Mouse (Mus musculus) lung, postnatal 0 days (tissue): ENCODE data around the gene Lypd6. TPM values are rescaled to one million over a fixed set of nuclear protein-coding genes. Genes with fewer than 3 reads are reported as not detected.

Experiments
- ATAC-seq: fragments of 200-750 bp; cut with Nextera tagmentation; 2 replicates; pipeline ENCODE4 v1.8.0; 2017; ENCODE audit warnings: moderate library complexity
- DNase-seq: peaks from one replicate; pipeline ENCODE4 v3.0.0-alpha.2; 2016; ENCODE audit warnings: low spot score
- H3K27ac ChIP-seq: fragments of 300-500 bp; sonication (generic); 2 replicates; pipeline ENCODE4 v1.5.1; 2014; ENCODE audit warnings: antibody characterized with exemption, mild to moderate bottlenecking, low read length, mixed read lengths
- H3K27me3 ChIP-seq: fragments of 300-500 bp; sonication (generic); replicated peaks from 2 replicates; pipeline ENCODE4 v1.6.1; 2014; ENCODE audit warnings: low read length, mixed read lengths; ENCODE audit not compliant: insufficient read depth
- H3K36me3 ChIP-seq: fragments of 300-500 bp; sonication (generic); 2 replicates; pipeline ENCODE4 v1.6.1; 2014; ENCODE audit warnings: low read length, mixed read lengths; ENCODE audit not compliant: insufficient read depth
- H3K4me1 ChIP-seq: fragments of 300-500 bp; sonication (generic); 2 replicates; pipeline ENCODE4 v1.6.1; 2014; ENCODE audit warnings: antibody characterized with exemption, low read depth, low read length, mixed read lengths; ENCODE audit not compliant: insufficient read depth
- H3K4me2 ChIP-seq: fragments of 300-500 bp; sonication (generic); replicated peaks from 2 replicates; pipeline ENCODE4 v1.6.1; 2014; ENCODE audit warnings: low read depth, mild to moderate bottlenecking, low read length, moderate library complexity, mixed read lengths
- H3K4me3 ChIP-seq: fragments of 300-500 bp; sonication (generic); 2 replicates; pipeline ENCODE4 v1.5.1; 2014; ENCODE audit warnings: low read depth, low read length
- H3K9ac ChIP-seq: fragments of 300-500 bp; sonication (generic); replicated peaks from 2 replicates; pipeline ENCODE4 v1.6.1; 2014; ENCODE audit warnings: low read depth, mild to moderate bottlenecking
- H3K9me3 ChIP-seq: fragments of 300-500 bp; sonication (generic); 2 replicates; pipeline ENCODE4 v1.6.1; 2016; ENCODE audit warnings: low read length, mixed read lengths
- CTCF ChIP-seq: IDR thresholded peaks from 2 replicates; pipeline ENCODE4 v1.5.1; 2016; ENCODE audit warnings: antibody characterized with exemption, mild to moderate bottlenecking
- EP300 ChIP-seq: IDR thresholded peaks from 2 replicates; pipeline ENCODE4 v1.6.1; 2016; ENCODE audit warnings: antibody characterized with exemption, mild to moderate bottlenecking, control low read depth
- WGBS: fragments of 180-500 bp; shearing (Covaris S2); extraction: QIAGEN DNeasy Blood & Tissue Kit; methylation state at CpG from one replicate; pipeline ENCODE4 v1.1.7; 2014; 5-methylcytosine and 5-hydroxymethylcytosine counted together
- polyA plus RNA-seq: library from polyadenylated mRNA; unstranded; fragments of >200 nt; fragmentation: Nextera tagmentation; extraction: Ambion mirVana; gene quantifications from 2 replicates; pipeline ENCODE4 v1.2.1, GENCODE M21; 2015

Lypd6 gene
- polyA plus RNA-seq, 1 experiment from 2014 or later, result 0.78 TPM

- no peak for TF ChIP-seq EP300
- H3K27me3 ChIP-seq, result no peaks in the 10 kb centered on the region
- H3K4me1 ChIP-seq, result no peaks in the 10 kb centered on the region
- H3K9me3 ChIP-seq, result no peaks in the 10 kb centered on the region
- no peak overlapping the region for H3K4me2 ChIP-seq
- DNase-seq, result no peak
- 69% methylated on average over 3 of the region's 3 CpGs for WGBS
- no peak for ATAC-seq
- H3K9ac ChIP-seq, result no peak overlapping the region
- H3K27ac ChIP-seq, result no peak overlapping the region
- H3K36me3 ChIP-seq, result no peaks in the 10 kb centered on the region
- no peak overlapping the region for H3K4me3 ChIP-seq
These were observed 85.7 kb downstream of the Lypd6 start for GRCm38 (mm10) chr2:50151879-50152278.

- ATAC-seq, result no peak
- 91% methylated on average over 10 of the region's 10 CpGs for WGBS
- Histone ChIP-seq H3K4me2 (no peak overlapping the region), H3K9me3 (no peaks in the 10 kb centered on the region), H3K4me3 (no peak overlapping the region), H3K27ac (no peak overlapping the region), H3K36me3 (no peaks in the 10 kb centered on the region), H3K27me3 (no peaks in the 10 kb centered on the region), H3K9ac (no peak overlapping the region), H3K4me1 (no peaks in the 10 kb centered on the region)
- DNase-seq, result no peak
- no peak for TF ChIP-seq CTCF
- TF ChIP-seq EP300, result no peak
These were observed 89.8 kb downstream of the Lypd6 start for GRCm38 (mm10) chr2:50156009-50156408.

DNA sequence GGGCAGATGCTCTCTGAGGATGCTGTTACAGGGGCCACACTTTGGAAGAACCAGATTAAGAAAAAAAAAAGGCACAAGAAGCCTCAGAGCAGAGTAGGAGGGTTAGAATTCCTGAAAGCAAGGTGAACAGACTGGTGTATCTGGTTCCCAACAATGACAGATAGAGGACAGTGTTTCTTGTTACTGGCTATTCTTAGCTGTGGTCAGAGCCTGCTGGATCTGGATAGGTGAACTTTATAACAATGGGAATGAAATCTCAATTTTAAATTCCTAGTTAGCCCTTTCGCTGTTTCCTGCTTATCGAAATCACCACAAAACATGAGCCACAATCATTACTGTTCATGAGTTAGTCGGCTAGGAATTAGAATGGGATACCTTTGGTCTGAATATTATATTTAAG lies 93.8 kb downstream of the Lypd6 start:
- Histone ChIP-seq H3K9me3 (no peaks in the 10 kb centered on the region), H3K9ac (no peak overlapping the region), H3K27ac (no peak overlapping the region), H3K4me1 (no peaks in the 10 kb centered on the region), H3K4me2 (no peak overlapping the region), H3K27me3 (no peaks in the 10 kb centered on the region), H3K36me3 (no peaks in the 10 kb centered on the region), H3K4me3 (no peak overlapping the region)
- no peak for TF ChIP-seq EP300
- no peak for TF ChIP-seq CTCF
- no peak for ATAC-seq
- 90% methylated on average over 3 of the region's 3 CpGs for WGBS
- no peak for DNase-seq

DNA sequence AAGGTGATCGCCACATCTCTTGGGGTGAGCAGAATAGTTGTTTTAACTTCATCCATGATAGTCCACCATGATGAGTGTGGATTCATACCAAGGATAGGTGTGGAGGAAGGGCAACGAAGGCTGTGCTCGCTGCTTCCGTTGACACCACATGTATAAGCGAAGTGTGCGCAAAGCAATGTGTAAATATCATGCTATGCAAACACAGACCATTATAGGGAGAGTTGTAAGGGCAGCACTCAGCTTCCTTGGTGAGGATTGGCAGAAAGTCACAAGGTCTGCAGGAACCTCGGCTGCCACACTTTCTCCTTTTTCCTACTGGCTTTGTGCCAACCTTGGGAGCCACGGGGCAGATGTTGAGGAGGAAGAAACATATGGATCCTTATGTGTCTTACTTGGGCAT lies 97.4 kb downstream of the Lypd6 start:
- no peak for DNase-seq
- no peaks in the 10 kb centered on the region for H3K27me3 ChIP-seq
- H3K4me1 ChIP-seq, result no peaks in the 10 kb centered on the region
- H3K9ac ChIP-seq, result no peak overlapping the region
- no peak overlapping the region for H3K27ac ChIP-seq
- 59% methylated on average over 8 of the region's 8 CpGs for WGBS
- H3K4me3 ChIP-seq, result no peak overlapping the region
- TF ChIP-seq CTCF, result no peak
- TF ChIP-seq EP300, result no peak
- no peaks in the 10 kb centered on the region for H3K36me3 ChIP-seq
- H3K4me2 ChIP-seq, result no peak overlapping the region
- H3K9me3 ChIP-seq, result no peaks in the 10 kb centered on the region
- ATAC-seq, result no peak

- Histone ChIP-seq H3K4me3 (no peak overlapping the region), H3K27ac (no peak overlapping the region), H3K4me1 (no peaks in the 10 kb centered on the region), H3K9me3 (no peaks in the 10 kb centered on the region), H3K27me3 (no peaks in the 10 kb centered on the region), H3K36me3 (no peaks in the 10 kb centered on the region), H3K4me2 (no peak overlapping the region), H3K9ac (no peak overlapping the region)
- TF ChIP-seq CTCF, result no peak
- no peak for TF ChIP-seq EP300
- ATAC-seq (peak; percentile 35; the same call in 1 of the 2 replicates), DNase-seq (no peak)
- 45% methylated on average over 6 of the region's 6 CpGs for WGBS
These were observed 99.0 kb downstream of the Lypd6 start for GRCm38 (mm10) chr2:50165277-50165676.

- no peaks in the 10 kb centered on the region for H3K9me3 ChIP-seq
- DNase-seq, result no peak
- TF ChIP-seq CTCF, result no peak
- TF ChIP-seq EP300, result no peak
- no peaks in the 10 kb centered on the region for H3K36me3 ChIP-seq
- no peak overlapping the region for H3K27ac ChIP-seq
- H3K9ac ChIP-seq, result no peak overlapping the region
- no peak overlapping the region for H3K4me3 ChIP-seq
- WGBS, result 52% methylated on average over 5 of the region's 5 CpGs
- ATAC-seq, result no peak
- H3K27me3 ChIP-seq, result no peaks in the 10 kb centered on the region
- H3K4me2 ChIP-seq, result no peak overlapping the region
- no peaks in the 10 kb centered on the region for H3K4me1 ChIP-seq
These were observed 99.9 kb downstream of the Lypd6 start for GRCm38 (mm10) chr2:50166082-50166481.
